ENCODE assay signal across 8 mouse cellular contexts in genomic region chr10:128918246-128918645, GRCm38 (mm10). TPM values are rescaled to one million over a fixed set of nuclear protein-coding genes. Genes with fewer than 3 reads are reported as not detected.
A peak's percentile ranks its signal among the peaks of the same experiment; 100 is the strongest.
DNase-seq lines count a peak whose midpoint lies in the region; ATAC-seq lines count a peak whose summit lies in the region.

No protein-coding gene starts in this region.

- H3K4me2 ChIP-seq in neural tube, embryonic 13.5 days = no peak overlapping the region
- peak overlapping the region; percentile 28 for H3K4me2 ChIP-seq in liver, embryonic 15.5 days

- H3K27ac ChIP-seq in neural tube, embryonic 13.5 days (replicated peaks) = peak overlapping the region; percentile 65; the same call in 1 of the 2 replicates
- no peak overlapping the region for H3K27ac ChIP-seq in liver, embryonic 15.5 days (replicated peaks)

- H3K9ac ChIP-seq in neural tube, embryonic 13.5 days = no peak overlapping the region
- no peak overlapping the region for H3K9ac ChIP-seq in liver, embryonic 15.5 days

- no peak overlapping the region for H3K4me3 ChIP-seq in neural tube, embryonic 13.5 days
- no peak overlapping the region for H3K4me3 ChIP-seq in liver, embryonic 15.5 days (replicated peaks)

- DNase-seq in adrenal gland, postnatal 14 days = peak; percentile 40
- DNase-seq in adrenal gland, adult 8-10 months = no peak
- DNase-seq in neural tube, embryonic 10.5 days (ENCODE audit: extremely low spot score, low spot score) = no peak
- peak; percentile 55 for DNase-seq in heart, postnatal 4 days

- peaks cover 25% of the 10 kb centered on the region for H3K36me3 ChIP-seq in neural tube, embryonic 13.5 days
- H3K36me3 ChIP-seq in liver, embryonic 15.5 days (replicated peaks) = peaks cover 15% of the 10 kb centered on the region

- no peaks in the 10 kb centered on the region for H3K27me3 ChIP-seq in neural tube, embryonic 13.5 days
- no peaks in the 10 kb centered on the region for H3K27me3 ChIP-seq in liver, embryonic 15.5 days

- H3K9me3 ChIP-seq in neural tube, embryonic 13.5 days = no peaks in the 10 kb centered on the region
- no peaks in the 10 kb centered on the region for H3K9me3 ChIP-seq in liver, embryonic 15.5 days (replicated peaks)

- H3K4me1 ChIP-seq in neural tube, embryonic 13.5 days (replicated peaks) = peaks cover 55% of the 10 kb centered on the region
- H3K4me1 ChIP-seq in liver, embryonic 15.5 days (replicated peaks) = peaks cover 46% of the 10 kb centered on the region

- ATAC-seq in neural tube, embryonic 13.5 days (ENCODE audit: low read depth) = no peak
- no peak for ATAC-seq in liver, embryonic 15.5 days (ENCODE audit: insufficient read depth)
- ATAC-seq in megakaryocyte progenitor cell, adult 5-6 weeks (replicated peaks; ENCODE audit: poor library complexity) = no peak
- ATAC-seq in monocyte, adult 5-6 weeks (replicated peaks; ENCODE audit: insufficient number of reproducible peaks, low FRiP score, low TSS enrichment, poor library complexity, severe bottlenecking) = no peak

- WGBS in neural tube, embryonic 13.5 days = 76% methylated on average over 7 of the region's 7 CpGs
- WGBS in liver, embryonic 15.5 days (ENCODE audit: insufficient replicate concordance) = 62% methylated on average over 7 of the region's 7 CpGs

RNA-seq across cellular contexts. Expression of gene Rdh5, which starts 4.4 kb away (rescaled TPM):
- total RNA-seq in adrenal gland, postnatal 14 days (2021) = 10.9 and 15.5 TPM in 2 replicates
- total RNA-seq in adrenal gland, adult 8-10 months (2022) = 10 to 100 TPM in 3 of 4 experiments, 1 to 10 TPM in 1; 9.5 to 23.2 (median 15.7) TPM
- polyA plus RNA-seq in neural tube, embryonic 13.5 days (2015; fragmentation: Nextera tagmentation; extraction: Ambion mirVana) = 14.1 and 16.9 TPM in 2 replicates
- total RNA-seq in heart, postnatal 4 days (2021) = 1 to 10 TPM; 5.3 to 5.6 TPM
- 18.4 and 24.3 TPM in 2 replicates for polyA plus RNA-seq in liver, embryonic 15.5 days (2015; fragmentation: Nextera tagmentation; extraction: Ambion mirVana)
- 0.90 and 15.7 TPM in 2 replicates for total RNA-seq in megakaryocyte progenitor cell, adult 5-6 weeks (2015)
- total RNA-seq in megakaryocyte progenitor cell, adult 5-6 weeks (2017) = 0.79 and 2.9 TPM in 2 replicates
- total RNA-seq in monocyte, adult 5-6 weeks (2017) = 1.5 to 7.6 TPM in 2 of 3 replicates, not detected in the other

RNA-seq across cellular contexts. Expression of gene Bloc1s1, which starts 5.6 kb away (rescaled TPM):
- total RNA-seq in adrenal gland, postnatal 14 days (2021) = 220 TPM in 2 replicates
- 100 to 1,000 TPM; 137 to 192 (median 168) TPM for total RNA-seq in adrenal gland, adult 8-10 months (2022)
- 299 and 314 TPM in 2 replicates for polyA plus RNA-seq in neural tube, embryonic 13.5 days (2015; fragmentation: Nextera tagmentation; extraction: Ambion mirVana)
- total RNA-seq in heart, postnatal 4 days (2021) = 100 to 1,000 TPM; 152 to 180 TPM
- polyA plus RNA-seq in liver, embryonic 15.5 days (2015; fragmentation: Nextera tagmentation; extraction: Ambion mirVana) = 93.9 and 96.1 TPM in 2 replicates
- 103 and 133 TPM in 2 replicates for total RNA-seq in megakaryocyte progenitor cell, adult 5-6 weeks (2015)
- total RNA-seq in megakaryocyte progenitor cell, adult 5-6 weeks (2017) = 65.7 and 106 TPM in 2 replicates
- total RNA-seq in monocyte, adult 5-6 weeks (2017) = 110 to 127 TPM (median 111 TPM) in 3 replicates

RNA-seq across cellular contexts. Expression of gene Itga7, which starts 15.4 kb away (rescaled TPM):
- 18.7 and 19.0 TPM in 2 replicates for total RNA-seq in adrenal gland, postnatal 14 days (2021)
- 10 to 100 TPM in 2 of 4 experiments, 1 to 10 TPM in 2; 9.6 to 27.4 (median 11.8) TPM for total RNA-seq in adrenal gland, adult 8-10 months (2022)
- polyA plus RNA-seq in neural tube, embryonic 13.5 days (2015; fragmentation: Nextera tagmentation; extraction: Ambion mirVana) = 12.1 and 15.5 TPM in 2 replicates
- 10 to 100 TPM; 69.6 to 78.5 TPM for total RNA-seq in heart, postnatal 4 days (2021)
- polyA plus RNA-seq in liver, embryonic 15.5 days (2015; fragmentation: Nextera tagmentation; extraction: Ambion mirVana) = 0.81 and 1.1 TPM in 2 replicates
- 0.15 TPM in 1 of 2 replicates, not detected in the other for total RNA-seq in megakaryocyte progenitor cell, adult 5-6 weeks (2015)
- total RNA-seq in megakaryocyte progenitor cell, adult 5-6 weeks (2017) = not detected in 2 replicates
- 0.19 to 0.53 TPM in 2 of 3 replicates, not detected in the other for total RNA-seq in monocyte, adult 5-6 weeks (2017)

RNA-seq across cellular contexts. Expression of gene Cd63, which starts 17.5 kb away (rescaled TPM):
- 217 and 234 TPM in 2 replicates for total RNA-seq in adrenal gland, postnatal 14 days (2021)
- 100 to 1,000 TPM; 313 to 472 (median 396) TPM for total RNA-seq in adrenal gland, adult 8-10 months (2022)
- polyA plus RNA-seq in neural tube, embryonic 13.5 days (2015; fragmentation: Nextera tagmentation; extraction: Ambion mirVana) = 228 and 241 TPM in 2 replicates
- 100 to 1,000 TPM; 216 to 226 TPM for total RNA-seq in heart, postnatal 4 days (2021)
- polyA plus RNA-seq in liver, embryonic 15.5 days (2015; fragmentation: Nextera tagmentation; extraction: Ambion mirVana) = 102 and 113 TPM in 2 replicates
- 210 and 275 TPM in 2 replicates for total RNA-seq in megakaryocyte progenitor cell, adult 5-6 weeks (2015)
- total RNA-seq in megakaryocyte progenitor cell, adult 5-6 weeks (2017) = 143 and 180 TPM in 2 replicates
- total RNA-seq in monocyte, adult 5-6 weeks (2017) = 12.1 to 26.5 TPM (median 22.9 TPM) in 3 replicates

RNA-seq across cellular contexts. Expression of gene Gdf11, which starts 26.7 kb away (rescaled TPM):
- 3.0 and 3.9 TPM in 2 replicates for total RNA-seq in adrenal gland, postnatal 14 days (2021)
- 1 to 10 TPM; 2.0 to 2.9 (median 2.3) TPM for total RNA-seq in adrenal gland, adult 8-10 months (2022)
- 11.8 and 13.5 TPM in 2 replicates for polyA plus RNA-seq in neural tube, embryonic 13.5 days (2015; fragmentation: Nextera tagmentation; extraction: Ambion mirVana)
- 1 to 10 TPM; 3.8 to 4.1 TPM for total RNA-seq in heart, postnatal 4 days (2021)
- polyA plus RNA-seq in liver, embryonic 15.5 days (2015; fragmentation: Nextera tagmentation; extraction: Ambion mirVana) = 0.26 and 0.31 TPM in 2 replicates
- 0.07 TPM in 1 of 2 replicates, not detected in the other for total RNA-seq in megakaryocyte progenitor cell, adult 5-6 weeks (2015)
- 0.34 TPM in 1 of 2 replicates, not detected in the other for total RNA-seq in megakaryocyte progenitor cell, adult 5-6 weeks (2017)
- total RNA-seq in monocyte, adult 5-6 weeks (2017) = 0.57 to 3.8 TPM (median 1.8 TPM) in 3 replicates

Comparison
In these comparisons a context has a peak if more than half of its experiments do, and no peak if none do; other contexts are left out.
1. DNase-seq: peak in adrenal gland, postnatal 14 days (single experiment) and heart, postnatal 4 days (single experiment); none in adrenal gland, adult 8-10 months (single experiment) and neural tube, embryonic 10.5 days (single experiment).